Mouse (Mus musculus) limb, embryonic 14.5 days (tissue): Measurements from ENCODE around the gene Mypn. TPM values are rescaled to one million over a fixed set of nuclear protein-coding genes. Genes with fewer than 3 reads are reported as not detected.

Experiments
- ATAC-seq: fragments of 200-750 bp; cut with Nextera tagmentation; 2 replicates; pipeline ENCODE4 v1.8.0; 2017; ENCODE audit warnings: low read depth, moderate number of reproducible peaks, moderate TSS enrichment; ENCODE audit not compliant: low FRiP score
- DNase-seq: peaks from one replicate; pipeline ENCODE4 v3.0.0-alpha.2; 2015; ENCODE audit warnings: low spot score
- H3K27ac ChIP-seq: fragments of 300-500 bp; sonication (generic); replicated peaks from 2 replicates; pipeline ENCODE4 v1.5.1; 2014; ENCODE audit warnings: low read depth, mild to moderate bottlenecking, low read length, moderate library complexity, mixed read lengths
- H3K27me3 ChIP-seq: fragments of 300-500 bp; sonication (generic); 2 replicates; pipeline ENCODE4 v1.6.1; 2014; ENCODE audit warnings: low read length, mixed read lengths; ENCODE audit not compliant: control insufficient read depth, insufficient read depth
- H3K36me3 ChIP-seq: fragments of 300-500 bp; sonication (generic); 2 replicates; pipeline ENCODE4 v1.6.1; 2014; ENCODE audit warnings: mild to moderate bottlenecking, low read length, moderate library complexity, mixed read lengths; ENCODE audit not compliant: control insufficient read depth, insufficient read depth
- H3K4me1 ChIP-seq: fragments of 300-500 bp; sonication (generic); 2 replicates; pipeline ENCODE4 v1.6.1; 2014; ENCODE audit warnings: antibody characterized with exemption, low read length, mixed read lengths; ENCODE audit not compliant: control insufficient read depth, insufficient read depth
- H3K4me2 ChIP-seq: fragments of 300-500 bp; sonication (generic); replicated peaks from 2 replicates; pipeline ENCODE4 v1.6.1; 2014; ENCODE audit warnings: low read depth, mild to moderate bottlenecking, low read length, moderate library complexity; ENCODE audit not compliant: severe bottlenecking
- H3K4me3 ChIP-seq: fragments of 300-500 bp; sonication (generic); replicated peaks from 2 replicates; pipeline ENCODE4 v1.5.1; 2014; ENCODE audit warnings: low read length
- H3K9ac ChIP-seq: fragments of 300-500 bp; sonication (generic); 2 replicates; pipeline ENCODE4 v1.6.1; 2014; ENCODE audit warnings: mild to moderate bottlenecking, low read depth, low read length, moderate library complexity; ENCODE audit not compliant: severe bottlenecking
- H3K9me3 ChIP-seq: fragments of 300-500 bp; sonication (generic); 2 replicates; pipeline ENCODE4 v1.6.1; 2016; ENCODE audit warnings: low read length; ENCODE audit not compliant: control insufficient read depth
- POLR2A ChIP-seq: fragments of 200-500 bp; IDR thresholded peaks from 2 replicates; pipeline ENCODE4 v1.8.0; 2012; ENCODE audit warnings: inconsistent platforms, mild to moderate bottlenecking, moderate library complexity, borderline replicate concordance; ENCODE audit not compliant: insufficient read depth, insufficient read length; ENCODE audit errors: extremely low read depth
- WGBS: fragments of 180-500 bp; shearing (Covaris S2); extraction: QIAGEN DNeasy Blood & Tissue Kit; methylation state at CpG from one replicate; pipeline ENCODE4 v1.1.7; 2014; 5-methylcytosine and 5-hydroxymethylcytosine counted together
- polyA plus RNA-seq, 2 experiments: library from polyadenylated mRNA; depleted of rRNA in 1 of 2; stranded (reverse) in 1 of 2; unstranded in 1 of 2; fragments of >200 nt; fragmentation: Nextera tagmentation in 1 of 2; extraction: Ambion mirVana in 1 of 2; gene quantifications; 2 replicates each; pipeline versions ENCODE4 v1.2.1 to v1.2.3; 2012 to 2014

Gene Mypn
- polyA plus RNA-seq, 2 experiments = 4.8 to 5.4 TPM

GRCm38 (mm10) chr10:63099941-63100562, 103.7 kb downstream of the Mypn start:
- WGBS = 0% methylated on average over 43 of the region's 62 CpGs

GRCm38 (mm10) chr10:63099521-63099920, 104.2 kb downstream of the Mypn start, which contains the start of gene Atoh7:
Gene Atoh7 (plus strand): TSS chr10:63099651.
- Histone ChIP-seq H3K27ac (no peak within 1 kb of the TSS), H3K4me3 (peak within 1 kb of the TSS; percentile 59), H3K9me3 (no peaks in the 10 kb centered on the region), H3K36me3 (no peaks in the 10 kb centered on the region), H3K9ac (peak within 1 kb of the TSS; percentile 60), H3K4me2 (peak within 1 kb of the TSS; percentile 92), H3K4me1 (no peaks in the 10 kb centered on the region), H3K27me3 (0 out of 2 replicates have a peak, but pooled peaks cover 3% of the 10 kb centered on the region)
- WGBS = 7% methylated on average over 16 of the region's 16 CpGs
- TF ChIP-seq POLR2A = no peak
- peak; percentile 30; the same call in 1 of the 2 replicates for ATAC-seq
- DNase-seq = no peak

More at GRCm38 (mm10) chr10:63099941-63100562, 103.7 kb downstream of the Mypn start:
- no peaks in the 10 kb centered on the region for H3K4me1 ChIP-seq
- peak overlapping the region; percentile 92 for H3K4me2 ChIP-seq
- no peaks in the 10 kb centered on the region for H3K9me3 ChIP-seq
- no peak for TF ChIP-seq POLR2A
- DNase-seq (peak; percentile 38), ATAC-seq (peak; percentile 87)
- H3K4me3 ChIP-seq = peak overlapping the region; percentile 59
- 0 out of 2 replicates have a peak, but pooled peaks cover 3% of the 10 kb centered on the region for H3K27me3 ChIP-seq
- H3K9ac ChIP-seq = peak overlapping the region; percentile 60
- no peak overlapping the region for H3K27ac ChIP-seq
- no peaks in the 10 kb centered on the region for H3K36me3 ChIP-seq

GRCm38 (mm10) chr10:63098191-63098590, 105.6 kb downstream of the Mypn start:
- ATAC-seq = no peak
- H3K9ac ChIP-seq = no peak overlapping the region
- TF ChIP-seq POLR2A = no peak
- H3K27me3 ChIP-seq = 0 out of 2 replicates have a peak, but pooled peaks cover 3% of the 10 kb centered on the region
- 49% methylated on average over 12 of the region's 12 CpGs for WGBS
- no peaks in the 10 kb centered on the region for H3K36me3 ChIP-seq
- no peak overlapping the region for H3K4me3 ChIP-seq
- no peaks in the 10 kb centered on the region for H3K4me1 ChIP-seq
- H3K9me3 ChIP-seq = no peaks in the 10 kb centered on the region
- no peak overlapping the region for H3K4me2 ChIP-seq
- H3K27ac ChIP-seq = no peak overlapping the region
- DNase-seq = no peak

GRCm38 (mm10) chr10:63096757-63097156, 107.0 kb downstream of the Mypn start:
- H3K9ac ChIP-seq = no peak overlapping the region
- H3K9me3 ChIP-seq = no peaks in the 10 kb centered on the region
- no peak overlapping the region for H3K4me3 ChIP-seq
- no peak for TF ChIP-seq POLR2A
- H3K36me3 ChIP-seq = no peaks in the 10 kb centered on the region
- no peaks in the 10 kb centered on the region for H3K4me1 ChIP-seq
- no peak for ATAC-seq
- no peak overlapping the region for H3K4me2 ChIP-seq
- H3K27me3 ChIP-seq = 0 out of 2 replicates have a peak, but pooled peaks cover 3% of the 10 kb centered on the region
- 10% methylated on average over 2 of the region's 2 CpGs for WGBS
- no peak overlapping the region for H3K27ac ChIP-seq
- no peak for DNase-seq

GRCm38 (mm10) chr10:63092616-63093550, 110.9 kb downstream of the Mypn start:
- no peak for TF ChIP-seq POLR2A
- Histone ChIP-seq H3K36me3 (no peaks in the 10 kb centered on the region), H3K4me2 (no peak overlapping the region)

More at GRCm38 (mm10) chr10:63092616-63093550, 110.9 kb downstream of the Mypn start:
- 0 out of 2 replicates have a peak, but pooled peaks cover 4% of the 10 kb centered on the region for H3K27me3 ChIP-seq
- ATAC-seq (no peak), DNase-seq (no peak)
- H3K27ac ChIP-seq = no peak overlapping the region
- no peak overlapping the region for H3K4me3 ChIP-seq
- 46% methylated on average over 9 of the region's 10 CpGs for WGBS
- H3K9ac ChIP-seq = no peak overlapping the region
- no peaks in the 10 kb centered on the region for H3K4me1 ChIP-seq
- H3K9me3 ChIP-seq = no peaks in the 10 kb centered on the region
